In the genomic region with DNA sequence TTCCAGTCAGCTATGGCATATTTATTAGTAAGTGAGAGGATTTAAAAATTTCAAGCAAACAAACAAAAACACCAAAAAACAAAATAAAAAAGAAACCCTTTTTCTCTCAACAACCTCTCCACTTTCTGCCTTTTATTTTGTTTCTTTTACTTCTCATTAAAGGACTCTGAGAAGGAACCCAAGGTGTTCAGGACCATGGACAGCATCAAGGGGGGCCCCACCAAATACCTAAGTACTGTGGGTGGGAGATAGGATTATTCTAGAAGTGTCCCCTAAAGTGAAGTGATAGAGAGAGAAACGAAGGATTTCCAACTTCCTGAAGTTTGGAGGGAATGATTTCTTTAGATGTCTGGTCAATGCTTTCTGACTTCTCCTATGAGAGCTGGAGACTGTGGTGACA, we compare ENCODE assay signal across 24 mouse cellular contexts. TPM values are rescaled to one million over a fixed set of nuclear protein-coding genes. Genes with fewer than 3 reads are reported as not detected.
DNase-seq lines count a peak whose midpoint lies in the region; ATAC-seq lines count a peak whose summit lies in the region.
"Had no signal": no experiment of that assay in that cellular context is flagged by ENCODE, and none has a peak within 500 bp of the region (broad histone marks: within the 10 kb centered on the region; RNA-seq: fewer than 3 reads in every experiment).

No protein-coding gene starts in this region.

- no peak overlapping the region for H3K4me3 ChIP-seq in neural tube, embryonic 15.5 days (replicated peaks)
- H3K4me3 ChIP-seq: embryonic facial prominence, embryonic 15.5 days; erythroblast, embryonic 14.5 days; forebrain, embryonic 10.5 days; heart, embryonic 10.5 days; hindbrain, embryonic 13.5 days; intestine, embryonic 15.5 days had no signal

- peak; percentile 37; the same call in 1 of the 2 replicates for ATAC-seq in granulocyte monocyte progenitor cell, adult 5-6 weeks (replicated peaks; ENCODE audit: poor library complexity, severe bottlenecking)
- no peak for ATAC-seq in neural tube, embryonic 15.5 days (ENCODE audit: low FRiP score)
- ATAC-seq: activated CD4-positive, CD25-positive, alpha-beta regulatory T cell, adult 4 months; forebrain, embryonic 14.5 days; hindbrain, postnatal 0 days; intestine, embryonic 15.5 days had no signal

- no peak overlapping the region for H3K9ac ChIP-seq in neural tube, embryonic 15.5 days (replicated peaks)
- H3K9ac ChIP-seq: embryonic facial prominence, embryonic 15.5 days; hindbrain, embryonic 13.5 days; intestine, embryonic 15.5 days had no signal

- H3K36me3 ChIP-seq in neural tube, embryonic 15.5 days: no peaks in the 10 kb centered on the region
- H3K36me3 ChIP-seq: embryonic facial prominence, embryonic 15.5 days; forebrain, embryonic 10.5 days; heart, embryonic 10.5 days; hindbrain, embryonic 13.5 days; intestine, embryonic 15.5 days had no signal

- H3K9me3 ChIP-seq in neural tube, embryonic 15.5 days (replicated peaks): no peaks in the 10 kb centered on the region
- H3K9me3 ChIP-seq: embryonic facial prominence, embryonic 15.5 days; forebrain, embryonic 10.5 days; heart, embryonic 10.5 days; hindbrain, embryonic 13.5 days; intestine, embryonic 15.5 days had no signal

- 0 out of 2 replicates have a peak, but pooled peaks cover 3% of the 10 kb centered on the region for H3K4me1 ChIP-seq in neural tube, embryonic 15.5 days
- H3K4me1 ChIP-seq: embryonic facial prominence, embryonic 15.5 days; heart, embryonic 10.5 days; intestine, embryonic 15.5 days had no signal

- no peak overlapping the region for H3K27ac ChIP-seq in neural tube, embryonic 15.5 days (replicated peaks)
- H3K27ac ChIP-seq: embryonic facial prominence, embryonic 15.5 days; forebrain, embryonic 10.5 days; heart, embryonic 10.5 days; hindbrain, embryonic 13.5 days; hindbrain, postnatal 0 days; intestine, embryonic 15.5 days had no signal

- H3K4me2 ChIP-seq in neural tube, embryonic 15.5 days: no peak overlapping the region
- H3K4me2 ChIP-seq: embryonic facial prominence, embryonic 15.5 days; hindbrain, embryonic 13.5 days; intestine, embryonic 15.5 days had no signal

- 48% methylated on average over 1 of the region's 1 CpGs for WGBS in neural tube, embryonic 15.5 days

- H3K27me3 ChIP-seq in neural tube, embryonic 15.5 days (replicated peaks): no peaks in the 10 kb centered on the region; the same call in 1 of the 2 replicates
- H3K27me3 ChIP-seq: embryonic facial prominence, embryonic 15.5 days; hindbrain, embryonic 13.5 days; intestine, embryonic 15.5 days had no signal

- peak; percentile 22 to 34 for DNase-seq in kidney, postnatal 4 days
- no peak for DNase-seq in kidney, postnatal 25 days
- DNase-seq in thymus, postnatal 0 days (ENCODE audit: low spot score): peak; percentile 19
- no peak for DNase-seq in thymus, postnatal 14 days
- DNase-seq in NIH3T3 (ENCODE audit: low read depth): peak; percentile 54
- DNase-seq in lung, postnatal 36 days: no peak
- DNase-seq: adrenal gland, postnatal 14 days; cerebellum, adult 18-20 months; cerebellum, adult 9-11 months; cerebellum, postnatal 36 days; gastrocnemius, postnatal 36 days; heart, adult 18-20 months; heart, postnatal 10 days had no signal

RNA-seq across cellular contexts. Expression of gene Irs1, which starts 7.4 kb away (rescaled TPM):
- 0.53 and 0.72 TPM in 2 replicates for polyA plus RNA-seq in thymus, postnatal 0 days (2015; fragmentation: Nextera tagmentation; extraction: Ambion mirVana)
- not detected in 2 replicates for total RNA-seq in granulocyte monocyte progenitor cell, adult 5-6 weeks (2014; fragmentation: Nextera tagmentation)
- not detected in 2 replicates for total RNA-seq in granulocyte monocyte progenitor cell, adult 5-6 weeks (2017)
- polyA plus RNA-seq in neural tube, embryonic 15.5 days (2015; fragmentation: Nextera tagmentation; extraction: Ambion mirVana): 7.5 and 8.1 TPM in 2 replicates
- polyA plus RNA-seq: activated CD4-positive, CD25-positive, alpha-beta regulatory T cell, adult 4 months had no signal

RNA-seq across cellular contexts. Expression of gene Rhbdd1, which starts 17.7 kb away (rescaled TPM):
- 7.2 and 7.6 TPM in 2 replicates for polyA plus RNA-seq in thymus, postnatal 0 days (2015; fragmentation: Nextera tagmentation; extraction: Ambion mirVana)
- total RNA-seq in granulocyte monocyte progenitor cell, adult 5-6 weeks (2014; fragmentation: Nextera tagmentation): 12.1 and 17.7 TPM in 2 replicates
- total RNA-seq in granulocyte monocyte progenitor cell, adult 5-6 weeks (2017): 16.7 and 17.3 TPM in 2 replicates
- 4.1 and 4.7 TPM in 2 replicates for polyA plus RNA-seq in neural tube, embryonic 15.5 days (2015; fragmentation: Nextera tagmentation; extraction: Ambion mirVana)

Comparison
In these comparisons a context has a peak if more than half of its experiments do, and no peak if none do; other contexts are left out.
1. DNase-seq: peak in kidney, postnatal 4 days (2 of 2), thymus, postnatal 0 days (single experiment) and NIH3T3 (single experiment); none in kidney, postnatal 25 days (0 of 2), thymus, postnatal 14 days (single experiment) and lung, postnatal 36 days (single experiment).